Comparison of ENCODE assay signal across 8 mouse cellular contexts in the genomic region with DNA sequence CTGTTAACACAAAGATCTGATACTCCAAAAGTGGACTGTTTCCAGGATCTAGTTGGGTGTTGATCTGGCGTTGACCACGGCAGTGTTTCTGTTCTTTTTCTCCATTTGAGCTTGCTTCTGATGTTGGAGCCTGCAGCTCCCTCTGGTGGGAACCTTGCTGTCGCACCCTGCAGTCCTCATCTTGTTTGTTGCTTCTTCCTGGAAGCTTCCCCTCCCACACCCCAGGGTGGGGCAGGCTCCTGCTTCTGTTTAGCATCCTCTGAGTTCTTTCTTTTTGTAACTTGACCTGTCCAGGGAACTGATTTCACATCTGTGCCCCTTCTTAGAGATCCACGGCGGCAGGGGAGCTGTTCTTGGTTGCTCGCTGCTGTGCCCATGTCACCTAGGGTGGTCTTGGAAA. TPM values are rescaled to one million over a fixed set of nuclear protein-coding genes. Genes with fewer than 3 reads are reported as not detected.
DNase-seq lines count a peak whose midpoint lies in the region; ATAC-seq lines count a peak whose summit lies in the region.

No protein-coding gene starts in this region.

- intact Hi-C loops in left cerebral cortex, postnatal 36 days (cut with DNase I): loop anchor here (2.0 kb wide), 2 partner anchors 58 to 96 kb away; no protein-coding TSS in a partner anchor

- no peak overlapping the region for H3K27ac ChIP-seq in hindbrain, embryonic 11.5 days (ENCODE audit: low read depth, low read length)
- no peak overlapping the region for H3K27ac ChIP-seq in hindbrain, embryonic 16.5 days (ENCODE audit: low read depth, low read length)

- WGBS in hindbrain, embryonic 11.5 days: 25% methylated on average over 6 of the region's 6 CpGs
- 28% methylated on average over 6 of the region's 6 CpGs for WGBS in hindbrain, embryonic 16.5 days

- H3K4me1 ChIP-seq in hindbrain, embryonic 11.5 days (replicated peaks; ENCODE audit: control insufficient read depth, insufficient read depth, low read length): no peaks in the 10 kb centered on the region
- no peaks in the 10 kb centered on the region for H3K4me1 ChIP-seq in hindbrain, embryonic 16.5 days (ENCODE audit: control insufficient read depth, insufficient read depth, low read depth, low read length)

- no peak overlapping the region for H3K9ac ChIP-seq in hindbrain, embryonic 11.5 days (ENCODE audit: low read depth, low read length)
- H3K9ac ChIP-seq in hindbrain, embryonic 16.5 days (ENCODE audit: low read depth, low read length): no peak overlapping the region

- no peaks in the 10 kb centered on the region for H3K9me3 ChIP-seq in hindbrain, embryonic 11.5 days (ENCODE audit: control insufficient read depth, low read length)
- H3K9me3 ChIP-seq in hindbrain, embryonic 16.5 days (ENCODE audit: control insufficient read depth, low read length): no peaks in the 10 kb centered on the region; the same call in 1 of the 2 replicates

- no peak overlapping the region for H3K4me2 ChIP-seq in hindbrain, embryonic 11.5 days (replicated peaks; ENCODE audit: low read depth, low read length)
- H3K4me2 ChIP-seq in hindbrain, embryonic 16.5 days (ENCODE audit: low read length): no peak overlapping the region

- no peak for ATAC-seq in hindbrain, embryonic 11.5 days (ENCODE audit: low FRiP score)
- ATAC-seq in hindbrain, embryonic 16.5 days: no peak

- H3K27me3 ChIP-seq in hindbrain, embryonic 11.5 days (ENCODE audit: control insufficient read depth, insufficient read depth, low read length): no peaks in the 10 kb centered on the region
- H3K27me3 ChIP-seq in hindbrain, embryonic 16.5 days (replicated peaks; ENCODE audit: control insufficient read depth, insufficient read depth, low read length): no peaks in the 10 kb centered on the region

- H3K4me3 ChIP-seq in hindbrain, embryonic 11.5 days (ENCODE audit: low read depth, low read length): no peak overlapping the region
- no peak overlapping the region for H3K4me3 ChIP-seq in hindbrain, embryonic 16.5 days (ENCODE audit: low read length)

- DNase-seq in hindbrain, embryonic 11.5 days (ENCODE audit: low spot score): peak; percentile 45
- peak; percentile 68 for DNase-seq in R1 (ENCODE audit: low read depth, low spot score)
- peak; percentile 14 for DNase-seq in embryo, embryonic 11.5 days (ENCODE audit: low read depth, low spot score)
- DNase-seq in kidney, adult 18-20 months: peak; percentile 69
- DNase-seq in left cerebral cortex, postnatal 36 days (ENCODE audit: low spot score in 2 of 2): peak; percentile 50 to 59
- DNase-seq in retina, adult 2 months (ENCODE audit: low read depth, low spot score): peak; percentile 9
- peak; percentile 54 to 56 for DNase-seq in thymus, postnatal 36 days

- no peaks in the 10 kb centered on the region for H3K36me3 ChIP-seq in hindbrain, embryonic 11.5 days (ENCODE audit: control insufficient read depth, insufficient read depth, low read length)
- H3K36me3 ChIP-seq in hindbrain, embryonic 16.5 days (ENCODE audit: control insufficient read depth, insufficient read depth, low read length): no peaks in the 10 kb centered on the region

RNA-seq across cellular contexts. Expression of a gene that starts 35.7 kb away (rescaled TPM):
- 0.37 and 0.63 TPM in 2 replicates for polyA plus RNA-seq in hindbrain, embryonic 11.5 days (2014; fragmentation: Nextera tagmentation; extraction: Ambion mirVana)
- 0.30 and 0.39 TPM in 2 replicates for polyA plus RNA-seq in hindbrain, embryonic 16.5 days (2015; fragmentation: Nextera tagmentation; extraction: Ambion mirVana)
- total RNA-seq in left cerebral cortex, postnatal 36 days (2021): under 1 TPM in 1 of 2 experiments, not detected in 1; 0.75 TPM

Comparison
In these comparisons a context has a peak if more than half of its experiments do, and no peak if none do; other contexts are left out.
1. DNase-seq: peak in every context shown above with its lines; median percentile 69 in kidney, adult 18-20 months; 68 in R1; 55 in thymus, postnatal 36 days; 54 in left cerebral cortex, postnatal 36 days; 45 in hindbrain, embryonic 11.5 days; 14 in embryo, embryonic 11.5 days; 9 in retina, adult 2 months.